Mouse (Mus musculus): ENCODE measurements around the gene Jazf1.

Gene Jazf1

GRCm38 (mm10) chr6:52795029-52795841, 273.2 kb downstream of the Jazf1 start:
- DNase-seq (ENCODE audit: low spot score): no peak

- no peak for DNase-seq (ENCODE audit: low spot score)
These were observed 276.0 kb downstream of the Jazf1 start for GRCm38 (mm10) chr6:52792455-52792854.

- DNase-seq (ENCODE audit: low spot score): no peak
These were observed 277.6 kb downstream of the Jazf1 start for GRCm38 (mm10) chr6:52790781-52791180.

GRCm38 (mm10) chr6:52790316-52790715, 278.1 kb downstream of the Jazf1 start:
- DNase-seq (ENCODE audit: low spot score): no peak

- DNase-seq (ENCODE audit: low spot score): no peak
These were observed 288.9 kb downstream of the Jazf1 start for GRCm38 (mm10) chr6:52779546-52779945.

GRCm38 (mm10) chr6:52778523-52778922, 289.9 kb downstream of the Jazf1 start:
- DNase-seq (ENCODE audit: low spot score): no peak

- DNase-seq (ENCODE audit: low spot score): no peak
These were observed 291.4 kb downstream of the Jazf1 start for GRCm38 (mm10) chr6:52777034-52777433.

GRCm38 (mm10) chr6:52775956-52776355, 292.5 kb downstream of the Jazf1 start:
- no peak for DNase-seq (ENCODE audit: low spot score)

- DNase-seq (ENCODE audit: low spot score): no peak
These were observed 293.1 kb downstream of the Jazf1 start for GRCm38 (mm10) chr6:52775350-52775749.

GRCm38 (mm10) chr6:52773132-52773531, 295.3 kb downstream of the Jazf1 start:
- no peak for DNase-seq (ENCODE audit: low spot score)

GRCm38 (mm10) chr6:52770789-52771188, 297.6 kb downstream of the Jazf1 start:
- DNase-seq (ENCODE audit: low spot score): no peak

- DNase-seq (ENCODE audit: low spot score): no peak
These were observed 303.2 kb downstream of the Jazf1 start for GRCm38 (mm10) chr6:52765206-52765605.

GRCm38 (mm10) chr6:52752832-52753231, 315.6 kb downstream of the Jazf1 start:
- no peak for DNase-seq (ENCODE audit: low spot score)

- no peak for DNase-seq (ENCODE audit: low spot score)
These were observed 333.8 kb downstream of the Jazf1 start for GRCm38 (mm10) chr6:52734630-52735029.

- DNase-seq (ENCODE audit: low spot score): no peak
These were observed 338.1 kb downstream of the Jazf1 start for GRCm38 (mm10) chr6:52730338-52730737.

GRCm38 (mm10) chr6:52724805-52725439, 343.5 kb downstream of the Jazf1 start:
- DNase-seq (ENCODE audit: low spot score): peak; percentile 35

Data from MN1 (cell line).